Mouse (Mus musculus): ENCODE data around the gene Cry2. TPM values are rescaled to one million over a fixed set of nuclear protein-coding genes. Genes with fewer than 3 reads are reported as not detected.
A peak's percentile ranks its signal among the peaks of the same experiment; 100 is the strongest.

Gene Cry2
- total RNA-seq, 2 experiments from 2014 or later = 0.19 to 1.5 TPM

DNA sequence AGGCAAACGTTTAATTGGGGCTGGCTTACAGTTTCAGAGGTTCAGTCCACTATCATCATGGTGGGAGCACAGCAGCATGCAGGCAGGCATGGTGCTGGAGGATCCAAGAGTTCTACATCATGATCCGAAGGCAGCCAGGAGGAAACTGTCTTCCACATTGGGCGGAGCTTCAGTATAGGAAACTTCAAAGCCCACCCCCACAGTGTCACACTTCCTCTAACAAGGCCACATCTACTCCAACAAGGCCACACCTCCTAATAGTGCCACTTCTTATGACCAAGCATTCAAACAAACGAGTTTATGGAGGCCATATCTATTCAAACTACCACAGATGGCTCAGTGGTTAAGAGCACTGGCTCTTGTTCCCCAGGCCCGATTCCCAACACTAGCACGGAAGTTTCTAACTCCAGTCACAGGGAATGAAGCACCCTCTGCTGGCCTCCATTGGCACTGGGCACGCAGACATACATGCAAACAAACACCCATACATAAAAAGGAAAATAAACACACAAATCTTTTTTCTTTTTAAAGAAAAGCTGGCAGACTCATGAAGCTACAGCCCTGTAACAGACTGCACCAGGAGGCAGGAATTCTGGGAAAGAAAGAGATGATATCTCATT lies 13.4 kb upstream of the Cry2 start:
- no peak for ATAC-seq (replicated peaks; ENCODE audit: low FRiP score, poor library complexity, severe bottlenecking)

DNA sequence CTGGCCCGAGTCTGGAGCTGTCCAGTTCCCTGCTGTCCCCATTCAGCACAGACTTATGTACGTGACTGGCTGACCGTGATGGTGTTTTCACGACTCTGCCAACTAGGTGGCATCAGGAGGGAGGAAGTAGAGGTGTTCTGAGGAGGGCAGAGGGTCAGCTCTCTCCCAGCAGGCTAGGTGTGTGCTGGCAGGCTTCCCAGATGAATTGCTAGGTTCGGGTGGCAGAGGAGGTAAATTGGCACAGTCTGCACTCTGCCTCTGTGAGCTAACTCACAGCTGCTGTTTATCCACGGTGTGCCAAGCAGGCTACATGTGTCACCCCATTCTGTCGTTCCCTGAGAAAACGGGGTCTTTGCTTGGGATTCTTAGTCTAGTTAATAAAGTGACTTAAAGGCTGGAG lies 12.8 kb upstream of the Cry2 start:
- ATAC-seq (replicated peaks; ENCODE audit: low FRiP score, poor library complexity, severe bottlenecking) = no peak

DNA sequence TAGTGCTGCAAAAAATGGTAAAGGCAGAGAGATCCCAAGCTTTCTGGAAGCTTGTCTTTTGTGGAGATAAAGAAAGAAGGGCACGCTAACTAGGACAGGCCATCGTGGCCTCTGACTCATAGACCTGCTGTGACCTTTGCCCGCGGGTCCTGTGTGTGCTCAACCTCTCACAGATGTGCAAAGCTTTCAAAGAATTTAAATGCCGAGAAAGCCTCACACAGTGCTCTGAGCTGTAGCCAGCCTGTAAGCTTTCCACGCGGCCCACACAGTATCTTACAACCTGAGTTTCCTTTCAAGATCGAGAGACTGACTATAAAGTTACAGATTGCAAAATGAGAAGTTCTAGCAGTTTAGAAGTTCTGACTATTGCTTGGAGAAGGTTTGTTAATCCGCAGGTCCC lies 12.0 kb upstream of the Cry2 start:
- no peak for ATAC-seq (replicated peaks; ENCODE audit: low FRiP score, poor library complexity, severe bottlenecking)

DNA sequence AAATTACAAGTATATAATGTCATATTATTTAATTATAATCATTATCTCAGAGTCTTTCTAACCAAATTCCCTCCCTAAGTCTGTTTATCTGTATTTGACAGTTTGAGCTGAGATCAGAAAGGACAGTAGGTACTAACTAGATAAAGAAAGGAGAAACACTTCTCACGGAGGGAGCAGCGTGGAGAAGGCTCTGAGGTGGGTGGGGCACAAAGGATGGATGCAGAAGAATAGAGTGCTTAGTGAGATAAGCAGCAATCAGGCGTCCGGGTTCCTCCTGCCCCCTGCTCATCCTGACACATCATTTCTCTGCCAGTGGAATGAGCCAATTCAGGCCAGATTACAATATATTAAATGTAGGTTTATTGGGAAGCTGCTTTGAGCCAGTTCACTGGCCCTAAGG lies 10.5 kb upstream of the Cry2 start:
- ATAC-seq (replicated peaks; ENCODE audit: low FRiP score, poor library complexity, severe bottlenecking) = no peak

DNA sequence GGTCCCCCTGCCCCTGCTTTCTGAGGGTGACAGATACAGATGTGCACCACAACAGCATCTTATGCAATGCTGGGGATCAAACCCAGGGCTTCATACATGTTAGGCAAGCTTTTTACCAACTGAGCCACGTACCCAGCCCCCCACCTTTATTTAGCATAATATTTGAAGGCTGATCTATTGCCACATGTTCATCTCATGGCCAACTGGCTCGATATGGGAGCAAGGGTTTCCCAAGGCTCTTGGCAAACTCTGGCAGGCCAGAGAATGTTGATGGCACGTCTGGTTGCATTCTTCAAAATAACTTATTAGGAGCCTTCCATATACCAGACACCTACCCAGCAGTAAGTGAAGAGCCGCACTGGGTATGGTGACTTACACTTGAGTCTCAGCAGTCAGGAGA lies 9.5 kb upstream of the Cry2 start:
- no peak for ATAC-seq (replicated peaks; ENCODE audit: low FRiP score, poor library complexity, severe bottlenecking)

DNA sequence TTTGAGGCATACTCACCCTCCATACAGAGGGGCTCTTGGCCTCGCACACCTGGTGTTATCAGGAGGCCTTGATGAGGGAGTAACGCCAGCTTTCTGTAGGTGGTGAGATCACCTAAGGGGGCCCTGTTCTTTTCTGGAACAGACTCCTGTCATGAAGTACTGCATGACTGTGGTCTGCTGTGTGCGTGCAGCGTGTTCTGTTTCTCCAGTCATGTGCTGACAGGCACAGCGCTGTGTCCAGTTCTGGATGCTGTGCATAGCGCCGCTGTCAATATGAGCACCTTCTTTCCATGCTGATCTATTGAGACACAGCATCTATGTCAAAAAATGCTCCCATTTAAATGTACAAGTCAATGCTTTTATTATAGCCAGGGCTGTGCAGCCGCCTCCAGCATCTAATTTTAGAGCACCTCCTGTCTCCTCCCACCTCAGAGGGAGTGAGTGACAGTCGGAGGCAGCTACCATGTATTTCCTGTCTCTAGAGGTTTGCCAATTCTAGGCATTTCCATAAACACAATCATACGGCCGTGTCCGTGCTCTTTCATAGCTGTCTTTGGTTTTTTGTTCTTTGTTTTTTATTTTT lies 8.7 kb upstream of the Cry2 start:
- no peak for ATAC-seq (replicated peaks; ENCODE audit: low FRiP score, poor library complexity, severe bottlenecking)

DNA sequence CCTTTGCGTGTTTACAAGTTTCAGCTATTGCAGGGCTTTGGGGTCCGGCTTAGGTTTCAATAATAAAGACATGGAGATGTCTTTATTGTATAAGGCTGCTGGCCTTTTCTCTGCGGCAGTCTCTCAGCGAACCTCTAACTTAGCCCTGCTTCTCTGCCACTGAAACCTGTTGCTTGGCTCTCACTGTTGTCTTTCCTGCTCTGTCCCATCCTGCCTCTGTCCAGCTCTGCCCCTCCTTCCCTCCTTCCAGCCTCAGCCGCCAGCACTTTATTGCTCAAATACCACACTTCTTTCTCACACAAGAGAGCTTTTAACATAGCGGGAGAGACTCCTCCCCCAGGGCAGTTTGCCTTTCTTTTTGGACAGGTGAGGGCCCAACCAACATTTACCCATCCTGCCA lies 6.6 kb upstream of the Cry2 start:
- ATAC-seq (replicated peaks; ENCODE audit: low FRiP score, poor library complexity, severe bottlenecking) = no peak

DNA sequence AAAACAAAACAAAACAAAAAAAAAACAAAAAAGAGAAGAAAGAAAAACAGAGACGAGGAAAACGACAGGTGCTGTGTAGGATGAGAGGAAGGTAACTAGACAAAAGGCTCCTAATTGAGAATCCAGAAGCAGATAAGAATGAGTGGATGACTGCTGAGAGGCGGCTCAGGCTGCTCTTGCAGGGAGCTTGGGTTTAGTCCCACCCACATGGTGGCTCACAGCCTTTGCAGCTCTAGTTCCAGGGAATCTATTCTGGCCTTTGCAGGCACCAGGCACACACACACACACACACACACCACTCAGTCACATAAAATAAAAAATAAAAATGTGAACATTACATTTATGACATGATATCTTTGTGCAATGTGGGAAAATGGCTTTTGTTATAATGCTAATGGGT lies 4.7 kb upstream of the Cry2 start:
- ATAC-seq (replicated peaks; ENCODE audit: low FRiP score, poor library complexity, severe bottlenecking) = no peak

DNA sequence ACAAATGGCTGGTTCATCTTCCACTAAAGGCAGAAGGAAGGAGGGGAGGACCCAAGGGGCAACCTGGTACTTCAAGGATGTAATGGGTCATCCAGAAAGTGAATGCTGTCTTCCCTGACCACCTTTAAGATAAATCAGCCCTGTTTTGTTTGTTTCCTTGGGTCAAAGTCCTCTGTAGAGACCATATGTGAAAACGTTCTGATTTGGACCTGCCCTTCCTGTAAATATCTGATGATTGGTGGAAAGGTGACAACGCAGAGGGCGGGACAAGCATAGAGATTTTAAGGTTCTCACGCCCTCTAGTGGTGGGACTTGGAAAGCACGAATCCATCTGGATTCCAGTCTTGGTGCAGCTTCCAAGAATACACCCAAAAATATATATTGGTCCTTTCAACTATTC lies 4.0 kb upstream of the Cry2 start:
- peak; percentile 32; the same call in 1 of the 2 replicates for ATAC-seq (replicated peaks; ENCODE audit: low FRiP score, poor library complexity, severe bottlenecking)

DNA sequence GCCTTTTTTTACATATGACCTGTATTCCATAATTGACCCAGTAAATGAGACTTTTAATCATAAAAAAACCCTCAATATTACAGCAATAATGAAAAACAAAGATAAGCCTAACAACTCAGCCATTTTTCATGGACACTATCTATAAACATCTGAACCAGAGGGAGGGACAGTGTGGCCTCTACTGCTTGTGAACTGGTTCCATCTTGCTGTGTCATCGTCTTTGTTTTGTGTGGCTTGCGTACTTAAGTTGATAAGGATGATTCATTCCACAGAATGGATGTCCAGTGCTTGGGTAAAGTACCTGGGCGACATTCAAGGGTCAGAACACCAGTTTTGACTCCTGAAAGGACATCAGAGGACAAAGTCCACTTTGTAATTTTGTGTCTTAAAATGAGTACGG lies 3.5 kb upstream of the Cry2 start:
- ATAC-seq (replicated peaks; ENCODE audit: low FRiP score, poor library complexity, severe bottlenecking) = no peak

DNA sequence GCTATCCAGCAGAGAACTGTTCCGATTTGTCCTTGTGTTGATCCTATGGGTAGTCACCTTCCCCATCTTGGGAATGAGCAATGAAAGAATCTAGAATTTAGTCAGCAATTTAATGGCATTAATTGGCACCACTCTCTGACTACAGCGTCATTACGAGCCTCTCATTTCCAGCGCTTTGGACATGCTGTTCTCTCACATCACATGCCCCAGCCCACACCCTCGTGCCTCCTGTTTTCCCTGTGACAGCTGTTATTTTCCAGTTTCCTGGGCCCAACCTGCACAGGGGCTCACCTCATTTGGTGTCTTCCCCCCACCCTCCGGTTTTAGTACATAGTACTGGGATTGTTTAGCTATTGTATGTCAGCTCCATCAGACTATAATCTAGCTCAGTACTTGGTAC lies 1.2 kb upstream of the Cry2 start:
- no peak for ATAC-seq (replicated peaks; ENCODE audit: low FRiP score, poor library complexity, severe bottlenecking)

DNA sequence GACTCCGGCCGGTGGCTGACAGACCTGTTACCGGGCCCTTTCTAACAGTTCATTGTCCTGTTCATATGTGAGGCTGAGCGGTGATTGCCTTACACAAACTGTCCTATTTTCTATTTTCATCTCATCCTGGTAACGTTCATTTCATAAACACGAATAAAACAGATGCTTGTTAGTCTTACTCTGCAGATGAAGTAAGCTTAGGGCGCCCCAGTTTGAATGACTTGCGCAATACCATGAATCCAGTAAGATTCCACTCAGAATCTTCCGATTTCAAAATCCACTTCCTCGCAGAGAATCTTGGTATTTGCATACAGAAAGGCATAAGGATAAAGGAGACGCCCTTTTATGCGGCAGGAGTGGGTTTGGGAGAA lies 517 bp upstream of the Cry2 start:
- no peak; the same call in 1 of the 2 replicates for ATAC-seq (replicated peaks; ENCODE audit: low FRiP score, poor library complexity, severe bottlenecking)

DNA sequence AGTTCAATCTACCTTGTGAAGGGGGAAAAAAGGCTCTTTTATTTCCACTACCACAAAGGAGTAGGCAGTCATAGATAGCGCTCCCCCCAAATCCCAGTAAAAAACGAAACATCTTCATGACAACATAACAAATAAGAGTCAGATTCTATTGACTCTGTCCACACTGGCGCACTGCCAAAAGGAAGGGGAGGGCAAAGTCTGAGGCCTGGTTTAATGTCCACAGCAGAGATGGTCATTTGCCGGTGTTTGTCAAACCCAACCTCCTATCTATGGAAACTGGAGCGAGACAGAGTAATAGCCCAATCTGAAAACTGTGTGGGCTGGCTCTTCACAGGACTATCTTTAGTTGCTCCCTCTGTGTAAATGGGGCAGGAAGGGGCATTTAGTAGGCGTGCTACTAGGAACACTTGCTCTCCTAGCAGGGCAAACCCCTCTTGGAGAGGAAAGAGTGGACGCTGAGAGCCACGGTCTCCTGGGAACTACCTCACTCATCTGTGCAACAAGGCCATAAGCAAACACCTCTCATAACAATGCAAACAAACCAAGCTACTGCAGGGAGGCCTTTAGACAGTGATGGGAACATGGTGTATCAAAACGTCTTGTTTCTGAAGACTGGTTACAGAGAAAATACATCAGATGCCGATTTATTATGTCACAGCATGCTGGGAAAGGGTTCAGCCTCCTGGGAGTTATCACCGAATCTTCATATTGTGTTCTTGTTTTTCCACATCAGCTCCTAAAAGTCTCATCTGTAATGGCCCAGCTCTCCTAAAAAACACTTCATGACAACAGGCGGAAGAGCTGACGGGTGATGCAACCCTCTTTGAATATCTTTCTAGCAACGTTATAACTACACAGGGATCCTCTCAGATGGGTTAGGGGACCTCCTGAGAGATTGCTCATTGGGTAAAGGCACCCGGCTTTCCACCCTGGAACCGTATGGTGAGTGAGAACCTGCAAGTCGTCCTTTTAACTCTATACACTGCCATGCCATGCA lies 1.2 kb downstream of the Cry2 start:
- ATAC-seq (replicated peaks; ENCODE audit: low FRiP score, poor library complexity, severe bottlenecking) = no peak

DNA sequence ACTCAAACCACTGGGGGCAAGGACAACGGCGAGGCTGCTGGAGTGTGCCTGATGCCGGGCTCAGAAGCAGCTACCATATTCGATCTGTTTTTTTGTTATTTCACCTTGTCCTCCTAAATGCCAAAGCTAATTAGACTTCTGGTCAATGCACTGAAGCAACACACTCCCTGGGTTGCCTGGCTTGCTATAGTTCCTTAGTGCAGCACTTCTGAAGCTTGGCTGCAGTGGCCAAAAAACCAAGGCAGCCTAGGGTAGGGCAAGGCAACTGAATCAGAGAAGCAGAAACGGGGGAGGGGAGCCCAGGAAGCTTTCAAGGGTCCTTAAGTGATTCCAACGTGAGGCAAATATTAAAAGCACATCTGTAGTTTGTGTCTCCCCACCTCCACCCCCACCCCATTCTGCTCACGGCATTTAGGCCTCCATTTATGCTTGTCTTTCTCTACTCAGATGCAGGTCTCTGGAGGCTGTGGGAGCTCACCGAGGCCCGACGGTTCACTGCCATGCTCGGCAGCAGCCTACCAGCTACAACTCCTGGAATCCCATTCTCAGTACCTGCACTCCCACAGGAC lies 2.1 kb downstream of the Cry2 start:
- no peak for ATAC-seq (replicated peaks; ENCODE audit: low FRiP score, poor library complexity, severe bottlenecking)

DNA sequence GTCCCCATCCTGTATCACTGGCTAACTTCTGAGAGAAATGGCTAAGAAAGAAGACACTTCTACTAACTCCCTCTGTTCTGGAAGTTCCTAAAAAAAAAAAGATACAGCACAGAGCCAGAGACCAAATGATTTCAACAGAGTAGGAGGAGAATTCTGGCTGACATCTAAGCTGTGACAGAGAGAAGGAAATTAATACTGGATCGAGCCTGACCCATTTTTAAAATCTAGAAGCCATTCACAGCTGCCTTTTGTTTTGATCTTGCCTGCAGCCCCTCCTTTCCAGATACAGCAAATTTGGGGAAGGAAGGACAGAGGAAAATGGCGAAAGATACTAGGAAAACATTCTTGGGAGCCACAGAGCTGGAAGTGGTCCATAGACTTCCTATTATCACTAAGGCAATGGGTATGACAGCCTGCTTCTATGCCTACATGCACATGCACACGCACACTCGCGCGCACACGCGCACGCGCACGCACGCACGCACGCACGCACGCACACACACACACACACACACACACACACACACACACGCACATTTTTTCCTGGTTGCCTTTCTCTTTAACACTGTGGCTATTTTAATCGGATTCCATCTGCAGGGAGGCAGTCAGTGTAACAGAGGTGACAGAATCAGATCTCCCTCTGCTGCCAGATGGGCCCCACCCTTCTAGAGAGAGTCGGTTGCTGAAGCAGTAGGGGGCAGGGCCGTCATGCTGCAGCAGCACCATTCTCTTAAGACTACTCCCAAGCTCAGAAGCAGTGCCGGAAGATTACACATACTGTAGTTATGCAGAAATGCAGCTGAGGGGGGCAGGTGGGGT lies 2.9 kb downstream of the Cry2 start:
- ATAC-seq (replicated peaks; ENCODE audit: low FRiP score, poor library complexity, severe bottlenecking) = no peak

DNA sequence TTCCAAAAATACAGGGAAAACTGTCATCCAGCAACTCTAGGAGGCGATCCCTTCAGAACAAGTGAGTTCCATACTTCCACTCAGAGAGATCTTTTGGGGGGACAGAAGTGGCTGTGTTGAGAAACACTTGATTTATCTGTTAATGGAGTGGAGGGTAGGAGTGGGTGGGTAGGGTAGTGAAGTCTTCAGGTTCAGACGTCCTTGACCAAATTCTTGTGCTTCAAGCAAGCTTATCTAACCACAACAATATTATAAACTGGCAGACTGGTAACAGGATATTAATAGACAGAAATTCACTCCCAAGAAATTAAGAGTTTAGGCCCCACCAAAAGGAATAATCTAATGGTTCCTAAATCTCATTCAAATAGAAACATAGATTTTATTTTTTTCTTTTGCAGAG lies 3.8 kb downstream of the Cry2 start:
- no peak for ATAC-seq (replicated peaks; ENCODE audit: low FRiP score, poor library complexity, severe bottlenecking)

DNA sequence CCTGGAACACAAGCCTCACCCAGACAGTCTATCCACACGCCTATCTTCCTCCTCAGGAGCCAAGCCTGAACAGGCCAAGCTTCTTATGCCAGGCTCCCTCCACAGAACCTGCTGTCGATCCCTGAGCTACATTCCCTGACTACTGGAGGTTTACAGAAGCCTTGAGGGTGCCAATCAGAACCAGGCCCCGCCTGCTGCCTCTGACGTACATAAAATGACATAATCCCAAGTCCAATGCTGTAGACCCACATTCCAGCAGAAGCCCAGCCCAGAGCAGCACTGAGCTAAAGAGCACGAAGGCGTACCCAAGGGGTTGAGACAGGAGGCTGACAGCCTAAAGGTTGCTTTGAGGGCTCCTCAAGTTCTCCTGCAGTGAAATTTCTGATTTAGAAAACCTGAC lies 6.0 kb downstream of the Cry2 start:
- ATAC-seq (replicated peaks; ENCODE audit: low FRiP score, poor library complexity, severe bottlenecking) = no peak

DNA sequence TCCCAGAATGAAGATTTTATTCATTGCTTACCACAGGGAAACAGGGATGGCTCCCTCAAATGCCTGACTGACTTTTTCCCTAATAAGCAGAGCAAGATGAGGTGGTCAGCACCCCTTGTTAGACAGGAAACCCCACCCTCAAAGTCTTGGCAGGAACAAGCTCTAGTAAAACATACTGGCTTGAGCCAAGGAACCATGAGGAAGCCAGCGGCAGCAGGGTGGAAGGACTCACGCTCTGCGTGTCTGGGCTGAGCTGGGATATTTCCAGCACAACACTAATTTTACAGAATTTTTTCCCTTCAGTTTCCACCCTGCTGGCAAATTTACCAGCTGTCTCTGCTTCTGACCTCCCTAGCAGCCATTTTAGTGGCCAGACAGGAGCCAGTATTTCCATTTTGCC lies 7.4 kb downstream of the Cry2 start:
- no peak for ATAC-seq (replicated peaks; ENCODE audit: low FRiP score, poor library complexity, severe bottlenecking)

DNA sequence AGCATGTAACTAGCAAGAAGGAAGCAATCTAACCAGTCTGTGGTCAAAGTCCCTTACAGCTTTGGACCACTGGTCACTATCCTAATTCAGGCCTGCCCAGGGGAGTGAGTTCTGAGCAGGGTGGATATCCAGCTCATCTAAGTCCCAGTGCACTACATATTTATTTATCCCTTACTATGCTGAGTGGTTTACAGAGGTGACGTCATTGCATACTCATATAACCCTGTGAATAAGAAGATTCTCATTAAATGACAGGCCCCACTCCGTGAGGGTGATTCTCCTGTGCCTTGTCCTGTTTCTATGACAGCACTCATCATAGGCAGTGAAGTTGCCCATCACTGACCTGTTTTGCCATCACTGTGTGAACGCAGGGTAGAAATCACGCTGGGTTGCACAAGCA lies 8.5 kb downstream of the Cry2 start:
- ATAC-seq (replicated peaks; ENCODE audit: low FRiP score, poor library complexity, severe bottlenecking) = no peak
